Mouse (Mus musculus) MEL (cell line): ENCODE results near the gene H2al2a. TPM values are rescaled to one million over a fixed set of nuclear protein-coding genes. Genes with fewer than 3 reads are reported as not detected.

ENCODE experiments used
- DNase-seq: peaks from one replicate; pipeline ENCODE4 v3.0.0; 2011; ENCODE audit warnings: low read depth, low spot score
- H3K27ac ChIP-seq: 2 replicates; pipeline ENCODE4 v1.5.1; 2012; ENCODE audit warnings: low read depth, mild to moderate bottlenecking, control low read depth, low read length, moderate library complexity; ENCODE audit not compliant: control insufficient read depth
- H3K27me3 ChIP-seq, 2 experiments: fragments of 150-350 bp in 1 of 2; sonication (generic) in 1 of 2; 2 replicates each; pipeline ENCODE4 v1.6.1; 2012; ENCODE audit warnings: low read length in 2 of 2, mild to moderate bottlenecking in 2 of 2, improper control_type of control experiment in 1 of 2, moderate library complexity in 1 of 2; ENCODE audit not compliant: insufficient read depth in 2 of 2, control insufficient read depth in 1 of 2
- H3K36me3 ChIP-seq, 2 experiments: 2 replicates each; pipeline ENCODE4 v1.6.1; 2012 to 2014; ENCODE audit warnings: low read length in 2 of 2, improper control_type of control experiment in 1 of 2, inconsistent platforms in 1 of 2, mild to moderate bottlenecking in 1 of 2; ENCODE audit not compliant: insufficient read depth in 2 of 2, control insufficient read depth in 1 of 2
- H3K4me1 ChIP-seq, 2 experiments: fragments of 150-350 bp in 1 of 2; sonication (generic) in 1 of 2; 2 replicates each; pipeline ENCODE4 v1.6.1; 2012; ENCODE audit warnings: low read length in 2 of 2, improper control_type of control experiment in 1 of 2, mild to moderate bottlenecking in 1 of 2; ENCODE audit not compliant: insufficient read depth in 2 of 2, control insufficient read depth in 1 of 2
- H3K4me3 ChIP-seq, 2 experiments: fragments of 150-350 bp in 1 of 2; sonication (generic) in 1 of 2; 2 replicates each; pipeline ENCODE4 v1.5.1; 2012; ENCODE audit warnings: low read depth in 2 of 2, low read length in 2 of 2, mild to moderate bottlenecking in 2 of 2, moderate library complexity in 2 of 2, control low read depth in 1 of 2, improper control_type of control experiment in 1 of 2; ENCODE audit not compliant: control insufficient read depth in 1 of 2, insufficient read depth in 1 of 2
- H3K79me2 ChIP-seq: 2 replicates; pipeline ENCODE4 v1.6.1; 2012; ENCODE audit warnings: mild to moderate bottlenecking, low read length, moderate library complexity; ENCODE audit not compliant: control insufficient read depth, poor library complexity, insufficient read depth
- H3K9ac ChIP-seq: 2 replicates; pipeline ENCODE4 v1.6.1; 2012; ENCODE audit warnings: low read depth, mild to moderate bottlenecking, control low read depth, low read length, moderate library complexity; ENCODE audit not compliant: control insufficient read depth, poor library complexity, severe bottlenecking
- H3K9me3 ChIP-seq: fragments of 150-350 bp; sonication (generic); replicated peaks from 2 replicates; pipeline ENCODE4 v1.6.1; 2012; ENCODE audit warnings: mild to moderate bottlenecking, low read length, improper control_type of control experiment, moderate library complexity; ENCODE audit not compliant: insufficient read depth
- CHD2 ChIP-seq: IDR thresholded peaks from 2 replicates; pipeline ENCODE4 v1.6.1; 2011; ENCODE audit warnings: low read length, improper control_type of control experiment
- E2F4 ChIP-seq: IDR thresholded peaks from 2 replicates; pipeline ENCODE4 v1.6.1; 2011; ENCODE audit warnings: low read depth, low read length, improper control_type of control experiment, borderline replicate concordance
- EP300 ChIP-seq, 2 experiments: IDR thresholded peaks; 2 replicates each; pipeline ENCODE4 v1.6.1; 2011; ENCODE audit warnings: improper control_type of control experiment in 2 of 2, low read length in 2 of 2, low read depth in 1 of 2, mild to moderate bottlenecking in 1 of 2
- ETS1 ChIP-seq: IDR thresholded peaks from 2 replicates; pipeline ENCODE4 v1.6.1; 2012; ENCODE audit warnings: low read depth, mild to moderate bottlenecking, inconsistent platforms, low read length, improper control_type of control experiment, moderate library complexity
- GABPA ChIP-seq: IDR thresholded peaks from 2 replicates; pipeline ENCODE4 v1.6.1; 2012; ENCODE audit warnings: low read depth, mild to moderate bottlenecking, inconsistent platforms, low read length, improper control_type of control experiment, moderate library complexity
- JUND ChIP-seq: IDR thresholded peaks from 2 replicates; pipeline ENCODE4 v1.6.1; 2011; ENCODE audit warnings: low read depth, mild to moderate bottlenecking, improper control_type of control experiment, low read length
- KAT2A ChIP-seq: conservative IDR thresholded peaks from 2 replicates; pipeline ENCODE4 v1.6.1; 2012; ENCODE audit warnings: low read depth, low read length, improper control_type of control experiment, inconsistent platforms
- MAFK ChIP-seq: IDR thresholded peaks from 2 replicates; pipeline ENCODE4 v1.6.1; 2011; ENCODE audit warnings: low read depth, mild to moderate bottlenecking, low read length, improper control_type of control experiment, borderline replicate concordance
- MAX ChIP-seq: IDR thresholded peaks from 2 replicates; pipeline ENCODE4 v1.6.1; 2011; ENCODE audit warnings: low read length, improper control_type of control experiment
- MAZ ChIP-seq: IDR thresholded peaks from 2 replicates; pipeline ENCODE4 v1.6.1; 2012; ENCODE audit warnings: low read depth, mild to moderate bottlenecking, inconsistent platforms, low read length, improper control_type of control experiment
- MEF2A ChIP-seq: IDR thresholded peaks from 2 replicates; pipeline ENCODE4 v1.6.1; 2014; ENCODE audit warnings: low read depth, mild to moderate bottlenecking, inconsistent platforms, low read length, improper control_type of control experiment; ENCODE audit not compliant: poor library complexity, insufficient replicate concordance, severe bottlenecking; ENCODE audit errors: extremely low read depth
- NELFE ChIP-seq: IDR thresholded peaks from 2 replicates; pipeline ENCODE4 v1.6.1; 2011; ENCODE audit warnings: low read depth, low read length, improper control_type of control experiment
- POLR2A ChIP-seq, 2 experiments: IDR thresholded peaks; 2 replicates each; pipeline ENCODE4 v1.6.1; 2011 to 2012; ENCODE audit warnings: low read length in 2 of 2, mild to moderate bottlenecking in 2 of 2, control low read depth in 1 of 2, improper control_type of control experiment in 1 of 2, low read depth in 1 of 2, moderate library complexity in 1 of 2; ENCODE audit not compliant: control insufficient read depth in 1 of 2, insufficient read depth in 1 of 2, poor library complexity in 1 of 2
- POLR2AphosphoS2 ChIP-seq: IDR thresholded peaks from 2 replicates; pipeline ENCODE4 v1.6.1; 2011; ENCODE audit warnings: low read length, improper control_type of control experiment
- RCOR1 ChIP-seq: IDR thresholded peaks from 2 replicates; pipeline ENCODE4 v1.6.1; 2012; ENCODE audit warnings: low read depth, mild to moderate bottlenecking, inconsistent platforms, low read length, improper control_type of control experiment
- SIN3A ChIP-seq: IDR thresholded peaks from 2 replicates; pipeline ENCODE4 v1.6.1; 2012; ENCODE audit warnings: low read length, improper control_type of control experiment, inconsistent platforms
- TAL1 ChIP-seq: IDR thresholded peaks from 2 replicates; pipeline ENCODE4 v1.6.1; 2012; ENCODE audit warnings: mild to moderate bottlenecking, inconsistent platforms, low read length, moderate library complexity, mixed read lengths
- TBP ChIP-seq: IDR thresholded peaks from 2 replicates; pipeline ENCODE4 v1.8.0; 2011; ENCODE audit warnings: low read depth, low read length, improper control_type of control experiment
- TCF12 ChIP-seq: IDR thresholded peaks from 2 replicates; pipeline ENCODE4 v1.6.1; 2014; ENCODE audit warnings: low read depth, mild to moderate bottlenecking, inconsistent platforms, low read length, improper control_type of control experiment, moderate library complexity
- UBTF ChIP-seq: IDR thresholded peaks from 2 replicates; pipeline ENCODE4 v1.6.1; 2012; ENCODE audit warnings: low read depth, mild to moderate bottlenecking, inconsistent platforms, low read length, improper control_type of control experiment, moderate library complexity, borderline replicate concordance; ENCODE audit not compliant: insufficient read depth
- USF2 ChIP-seq, 2 experiments: IDR thresholded peaks; 2 replicates each; pipeline ENCODE4 v1.6.1; 2011 to 2012; ENCODE audit warnings: improper control_type of control experiment in 2 of 2, low read length in 2 of 2, borderline replicate concordance in 1 of 2, inconsistent platforms in 1 of 2, low read depth in 1 of 2, mild to moderate bottlenecking in 1 of 2; ENCODE audit not compliant: insufficient read depth in 1 of 2
- polyA plus RNA-seq, 2 experiments: library from polyadenylated mRNA; stranded (reverse) in 1 of 2; unstranded in 1 of 2; fragments of >175 nt in 1 of 2; fragments of >200 nt in 1 of 2; gene quantifications; 2 replicates each; pipeline versions ENCODE4 v1.2.1 to v1.2.4; 2012; ENCODE audit warnings: low replicate concordance in 2 of 2, low read depth in 1 of 2; ENCODE audit not compliant: insufficient read length in 2 of 2, insufficient read depth in 1 of 2, missing spikeins in 1 of 2
- total RNA-seq: library from RNA; depleted of rRNA; stranded (reverse); fragments of 300-350 nt; gene quantifications from 2 replicates; pipeline ENCODE4 v1.2.3, GENCODE M21; 2012

H2al2a gene
- total and polyA plus RNA-seq, 3 experiments, result not detected

GRCm38 (mm10) chr2:18031271-18031821 lies 34.6 kb upstream of the H2al2a start:
- Histone ChIP-seq H3K36me3 (no peaks in the 10 kb centered on the region), H3K27me3 (peaks cover 6 to 19% of the 10 kb centered on the region in 2 experiments), H3K27ac (no peak overlapping the region), H3K9me3 (no peaks in the 10 kb centered on the region), H3K79me2 (no peaks in the 10 kb centered on the region), H3K4me1 (peaks cover 0 to 5% of the 10 kb centered on the region in 2 experiments; a peak in 1 of 4 replicates), H3K4me3 (no peak overlapping the region), H3K9ac (no peak overlapping the region)
- no peak for DNase-seq
- TF ChIP-seq GABPA (no peak), ETS1 (no peak), TBP (no peak), POLR2A (IDR thresholded peaks at IDR 0.05; ENCODE audit: control insufficient read depth in 1 of 2, insufficient read depth in 1 of 2, low read depth in 1 of 2, low read length in 2 of 2, poor library complexity in 1 of 2) (no peak), TCF12 (no peak), NELFE (no peak), TAL1 (no peak), MEF2A (no peak), UBTF (no peak), MAX (no peak), MAZ (no peak), CHD2 (no peak), JUND (no peak), E2F4 (no peak), USF2 (IDR thresholded peaks at IDR 0.05; ENCODE audit: borderline replicate concordance in 1 of 2, insufficient read depth in 1 of 2, low read depth in 1 of 2, low read length in 2 of 2) (no peak), RCOR1 (no peak), SIN3A (no peak), EP300 (IDR thresholded peaks at IDR 0.05; ENCODE audit: low read depth in 1 of 2, low read length in 2 of 2) (no peak), MAFK (no peak), POLR2AphosphoS2 (no peak)

- no peaks in the 10 kb centered on the region for H3K9me3 ChIP-seq
- H3K4me1 ChIP-seq, result peaks cover 0 to 5% of the 10 kb centered on the region in 2 experiments; a peak in 1 of 4 replicates
- H3K9ac ChIP-seq, result no peak overlapping the region
- no peak for TF ChIP-seq KAT2A
- TF ChIP-seq TAL1, result no peak
- TF ChIP-seq RCOR1, result no peak
- no peak for TF ChIP-seq TBP
- no peak for TF ChIP-seq MEF2A
- no peak for TF ChIP-seq UBTF
- H3K27ac ChIP-seq, result no peak overlapping the region
- no peaks in the 10 kb centered on the region for H3K36me3 ChIP-seq
- peaks cover 6 to 17% of the 10 kb centered on the region in 2 experiments for H3K27me3 ChIP-seq
- DNase-seq, result no peak
- H3K4me3 ChIP-seq, result no peak overlapping the region
- no peaks in the 10 kb centered on the region for H3K79me2 ChIP-seq
Measured at GRCm38 (mm10) chr2:18030581-18030980, 33.8 kb upstream of the H2al2a start.
